Mouse (Mus musculus): ENCODE data around the gene Plekha1. TPM values are rescaled to one million over a fixed set of nuclear protein-coding genes. Genes with fewer than 3 reads are reported as not detected.

Gene Plekha1
- 63.4 and 65.4 TPM in 2 replicates for polyA plus RNA-seq (2015; fragmentation: Nextera tagmentation; extraction: Ambion mirVana)

- WGBS = under 1% methylated on average over 94 of the region's 114 CpGs
- Histone ChIP-seq H3K36me3 (no peaks in the 10 kb centered on the region), H3K4me2 (peak within 1 kb of the TSS; percentile 60), H3K4me3 (peak within 1 kb of the TSS; percentile 83), H3K27ac (peak within 1 kb of the TSS; percentile 92), H3K9ac (peak within 1 kb of the TSS; percentile 92), H3K27me3 (no peaks in the 10 kb centered on the region), H3K4me1 (replicated peaks) (peaks cover 29% of the 10 kb centered on the region), H3K9me3 (no peaks in the 10 kb centered on the region)
- ATAC-seq (ENCODE audit: low FRiP score) = peak; percentile 98
Measured at GRCm38 (mm10) chr7:130865613-130866591, at the start of gene Plekha1. TSS of gene Plekha1 (plus strand) at chr7:130865756.

GRCm38 (mm10) chr7:130816243-130816642 lies 49.3 kb upstream of the Plekha1 start:
- no peaks in the 10 kb centered on the region for H3K27me3 ChIP-seq
- H3K4me2 ChIP-seq = no peak overlapping the region
- no peak overlapping the region for H3K4me3 ChIP-seq
- H3K27ac ChIP-seq = no peak overlapping the region
- no peaks in the 10 kb centered on the region for H3K36me3 ChIP-seq
- WGBS = 92% methylated on average over 7 of the region's 7 CpGs
- no peaks in the 10 kb centered on the region for H3K9me3 ChIP-seq
- no peak for ATAC-seq (ENCODE audit: low FRiP score)
- H3K9ac ChIP-seq = no peak overlapping the region
- no peaks in the 10 kb centered on the region for H3K4me1 ChIP-seq (replicated peaks)

- Histone ChIP-seq H3K9ac (no peak overlapping the region), H3K4me2 (no peak overlapping the region), H3K36me3 (no peaks in the 10 kb centered on the region), H3K4me3 (no peak overlapping the region), H3K4me1 (replicated peaks) (no peaks in the 10 kb centered on the region), H3K27ac (no peak overlapping the region), H3K27me3 (no peaks in the 10 kb centered on the region), H3K9me3 (no peaks in the 10 kb centered on the region)
- no peak for ATAC-seq (ENCODE audit: low FRiP score)
- 81% methylated on average over 5 of the region's 5 CpGs for WGBS
Measured at GRCm38 (mm10) chr7:130818813-130819212, 46.7 kb upstream of the Plekha1 start.

- H3K9me3 ChIP-seq = no peaks in the 10 kb centered on the region
- H3K4me2 ChIP-seq = no peak overlapping the region
- 0 out of 2 replicates have a peak, but pooled peaks cover under 1% of the 10 kb centered on the region for H3K27me3 ChIP-seq
- H3K27ac ChIP-seq = no peak overlapping the region
- H3K36me3 ChIP-seq = no peaks in the 10 kb centered on the region
- ATAC-seq (ENCODE audit: low FRiP score) = no peak
- 74% methylated on average over 10 of the region's 10 CpGs for WGBS
- H3K9ac ChIP-seq = no peak overlapping the region
- H3K4me3 ChIP-seq = no peak overlapping the region
- H3K4me1 ChIP-seq (replicated peaks) = no peaks in the 10 kb centered on the region
Measured at GRCm38 (mm10) chr7:130819624-130820023, 45.9 kb upstream of the Plekha1 start.

- no peaks in the 10 kb centered on the region for H3K9me3 ChIP-seq
- WGBS = 81% methylated on average over 9 of the region's 9 CpGs
- no peak for ATAC-seq (ENCODE audit: low FRiP score)
- 0 out of 2 replicates have a peak, but pooled peaks cover 3% of the 10 kb centered on the region for H3K27me3 ChIP-seq
- H3K4me1 ChIP-seq (replicated peaks) = no peaks in the 10 kb centered on the region
- no peak overlapping the region for H3K9ac ChIP-seq
- no peak overlapping the region for H3K4me2 ChIP-seq
- no peak overlapping the region for H3K27ac ChIP-seq
- H3K36me3 ChIP-seq = no peaks in the 10 kb centered on the region
- no peak overlapping the region for H3K4me3 ChIP-seq
Measured at GRCm38 (mm10) chr7:130823992-130824391, 41.6 kb upstream of the Plekha1 start.

GRCm38 (mm10) chr7:130826343-130826742 lies 39.2 kb upstream of the Plekha1 start:
- H3K27me3 ChIP-seq = 0 out of 2 replicates have a peak, but pooled peaks cover 3% of the 10 kb centered on the region
- ATAC-seq (ENCODE audit: low FRiP score) = no peak
- no peaks in the 10 kb centered on the region for H3K36me3 ChIP-seq
- H3K9ac ChIP-seq = no peak overlapping the region
- H3K4me2 ChIP-seq = no peak overlapping the region
- no peaks in the 10 kb centered on the region for H3K9me3 ChIP-seq
- no peaks in the 10 kb centered on the region for H3K4me1 ChIP-seq (replicated peaks)
- 75% methylated on average over 3 of the region's 3 CpGs for WGBS
- no peak overlapping the region for H3K27ac ChIP-seq
- H3K4me3 ChIP-seq = no peak overlapping the region

- ATAC-seq (ENCODE audit: low FRiP score) = no peak
- no peaks in the 10 kb centered on the region for H3K36me3 ChIP-seq
- no peak overlapping the region for H3K4me3 ChIP-seq
- 0 out of 2 replicates have a peak, but pooled peaks cover 6% of the 10 kb centered on the region for H3K27me3 ChIP-seq
- WGBS = 56% methylated on average over 3 of the region's 3 CpGs
- H3K27ac ChIP-seq = no peak overlapping the region
- no peaks in the 10 kb centered on the region for H3K4me1 ChIP-seq (replicated peaks)
- H3K4me2 ChIP-seq = no peak overlapping the region
- no peak overlapping the region for H3K9ac ChIP-seq
- H3K9me3 ChIP-seq = no peaks in the 10 kb centered on the region
Measured at GRCm38 (mm10) chr7:130827431-130827830, 38.1 kb upstream of the Plekha1 start.

GRCm38 (mm10) chr7:130827844-130828403 lies 37.6 kb upstream of the Plekha1 start:
- Histone ChIP-seq H3K4me1 (replicated peaks) (no peaks in the 10 kb centered on the region), H3K4me3 (no peak overlapping the region), H3K27ac (no peak overlapping the region), H3K9ac (no peak overlapping the region), H3K36me3 (no peaks in the 10 kb centered on the region), H3K9me3 (no peaks in the 10 kb centered on the region), H3K27me3 (0 out of 2 replicates have a peak, but pooled peaks cover 6% of the 10 kb centered on the region), H3K4me2 (no peak overlapping the region)
- no peak for ATAC-seq (ENCODE audit: low FRiP score)
- 95% methylated on average over 9 of the region's 9 CpGs for WGBS

- 90% methylated on average over 10 of the region's 10 CpGs for WGBS
- Histone ChIP-seq H3K9ac (no peak overlapping the region), H3K4me2 (no peak overlapping the region), H3K4me1 (replicated peaks) (no peaks in the 10 kb centered on the region), H3K9me3 (no peaks in the 10 kb centered on the region), H3K36me3 (no peaks in the 10 kb centered on the region), H3K27me3 (0 out of 2 replicates have a peak, but pooled peaks cover 10% of the 10 kb centered on the region), H3K27ac (no peak overlapping the region), H3K4me3 (no peak overlapping the region)
- ATAC-seq (ENCODE audit: low FRiP score) = no peak
Measured at GRCm38 (mm10) chr7:130828475-130828874, 37.1 kb upstream of the Plekha1 start.

- H3K27me3 ChIP-seq = 0 out of 2 replicates have a peak, but pooled peaks cover 12% of the 10 kb centered on the region
- no peaks in the 10 kb centered on the region for H3K9me3 ChIP-seq
- no peak overlapping the region for H3K4me3 ChIP-seq
- H3K4me1 ChIP-seq (replicated peaks) = peaks cover 19% of the 10 kb centered on the region
- H3K36me3 ChIP-seq = no peaks in the 10 kb centered on the region
- no peak overlapping the region for H3K9ac ChIP-seq
- WGBS = 96% methylated on average over 5 of the region's 5 CpGs
- no peak overlapping the region for H3K4me2 ChIP-seq
- ATAC-seq (ENCODE audit: low FRiP score) = no peak
- H3K27ac ChIP-seq = no peak overlapping the region
Measured at GRCm38 (mm10) chr7:130831586-130831985, 34.0 kb upstream of the Plekha1 start.

GRCm38 (mm10) chr7:130834299-130834698 lies 31.3 kb upstream of the Plekha1 start:
- WGBS = 19% methylated on average over 21 of the region's 21 CpGs
- no peak overlapping the region for H3K4me3 ChIP-seq
- H3K4me1 ChIP-seq (replicated peaks) = peaks cover 44% of the 10 kb centered on the region
- peak overlapping the region; percentile 23; the same call in 1 of the 2 replicates for H3K4me2 ChIP-seq
- H3K27me3 ChIP-seq = 0 out of 2 replicates have a peak, but pooled peaks cover 12% of the 10 kb centered on the region
- peak; percentile 88 for ATAC-seq (ENCODE audit: low FRiP score)
- H3K9ac ChIP-seq = no peak overlapping the region
- no peaks in the 10 kb centered on the region for H3K36me3 ChIP-seq
- no peaks in the 10 kb centered on the region for H3K9me3 ChIP-seq
- peak overlapping the region; percentile 81 for H3K27ac ChIP-seq

Measured in hindbrain, embryonic 13.5 days (tissue).